Mouse (Mus musculus): Measurements from ENCODE around the gene Agap1.

DNA sequence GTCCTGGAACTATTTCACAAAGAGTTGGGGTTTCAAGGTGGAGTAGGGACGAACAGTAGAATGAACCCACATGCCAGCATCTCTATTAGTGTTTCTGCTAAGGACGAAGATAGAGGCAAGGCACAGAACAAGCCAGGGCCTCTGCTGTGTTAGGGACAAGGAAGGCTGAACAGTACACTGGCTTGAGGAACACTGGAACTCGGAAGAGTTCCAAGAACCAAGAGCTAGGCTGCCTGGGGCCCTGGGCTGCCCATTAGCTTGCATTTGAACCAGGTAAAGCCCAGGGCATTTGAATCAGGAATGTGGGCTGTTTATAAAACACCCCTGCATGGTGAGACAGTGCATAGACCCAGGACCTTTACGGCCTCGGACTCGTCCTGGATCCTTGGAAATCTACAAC, 940 bp upstream of the Agap1 start:
- TF ChIP-seq EP300 (IDR thresholded peaks at IDR 0.05): no peak
- TF ChIP-seq CTCF (IDR thresholded peaks at IDR 0.05): no peak
